Mouse (Mus musculus) right cerebral cortex, postnatal 10 days (tissue): ENCODE results near the gene Abhd17b.
"Not testable (repeated sequence)": the region's sequence is repeated elsewhere in the genome, so short reads cannot be mapped to it uniquely, and the experiment has no call there.

Source experiments
- DNase-seq, 2 experiments: peaks; one replicate each; pipeline ENCODE4 v3.0.0; 2021; ENCODE audit warnings: low spot score in 2 of 2

Abhd17b gene

GRCm38 (mm10) chr19:21652285-21653171 lies 457 bp upstream of the Abhd17b start, which contains the start of gene 1110059E24Rik:
1110059E24Rik (minus strand) TSS chr19:21652976.
- DNase-seq = peak; percentile 98

DNA sequence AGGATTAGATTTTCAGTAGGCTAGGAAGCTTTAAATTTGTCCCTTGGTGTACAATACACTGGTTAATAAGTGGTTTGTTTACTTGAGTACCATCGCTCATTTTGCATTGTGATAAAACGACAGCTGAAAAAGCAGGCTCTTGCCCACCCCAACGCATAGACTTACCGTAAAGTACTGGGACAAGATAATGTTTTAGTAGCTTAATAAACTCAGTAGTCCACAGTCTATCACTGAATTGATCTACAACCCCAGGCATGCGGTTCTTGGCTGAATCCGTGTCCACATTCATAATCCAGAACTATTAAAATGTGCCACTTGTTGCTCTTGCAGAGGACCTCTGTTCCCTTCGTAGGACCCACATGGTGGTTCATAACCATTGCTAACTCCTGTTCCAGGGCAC lies 1.8 kb downstream of the Abhd17b start:
- no peak for DNase-seq

- DNase-seq = no peak
Measured at GRCm38 (mm10) chr19:21660734-21661133, 7.7 kb downstream of the Abhd17b start.

DNA sequence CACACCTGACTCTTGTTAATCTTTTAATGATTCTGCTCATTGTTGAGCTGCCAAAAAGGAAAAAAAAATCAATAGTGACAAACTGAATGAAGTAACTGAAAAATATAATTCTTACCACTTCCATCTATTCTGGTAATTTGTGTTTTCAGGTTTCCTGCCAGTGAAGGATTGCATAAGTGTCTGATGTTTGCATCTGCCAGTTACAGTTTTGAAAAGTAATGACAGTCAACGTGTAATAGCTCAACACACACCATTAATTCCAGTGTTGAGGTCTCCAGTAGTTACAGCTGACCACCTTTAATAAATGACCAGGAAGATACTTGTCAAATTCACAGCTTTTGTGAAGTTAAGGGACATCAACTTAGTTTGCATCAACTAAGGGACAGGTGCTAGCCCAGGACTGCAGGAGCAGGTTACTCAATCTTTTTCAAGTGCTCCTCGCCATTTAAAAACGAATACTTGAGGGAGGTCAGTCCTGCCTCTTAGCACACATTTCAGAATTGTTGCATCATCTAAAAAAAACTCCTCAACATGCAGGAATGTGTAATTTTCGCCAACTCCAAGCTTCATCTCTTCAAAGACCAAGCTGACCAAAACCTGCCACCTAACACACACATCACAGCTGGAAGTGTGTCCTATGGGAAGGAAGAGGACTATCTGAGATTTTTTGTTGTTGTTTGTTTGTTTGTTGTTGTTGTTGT lies 10.9 kb downstream of the Abhd17b start:
- no peak for DNase-seq

- no peak for DNase-seq
Measured at GRCm38 (mm10) chr19:21669650-21670049, 16.7 kb downstream of the Abhd17b start.

DNA sequence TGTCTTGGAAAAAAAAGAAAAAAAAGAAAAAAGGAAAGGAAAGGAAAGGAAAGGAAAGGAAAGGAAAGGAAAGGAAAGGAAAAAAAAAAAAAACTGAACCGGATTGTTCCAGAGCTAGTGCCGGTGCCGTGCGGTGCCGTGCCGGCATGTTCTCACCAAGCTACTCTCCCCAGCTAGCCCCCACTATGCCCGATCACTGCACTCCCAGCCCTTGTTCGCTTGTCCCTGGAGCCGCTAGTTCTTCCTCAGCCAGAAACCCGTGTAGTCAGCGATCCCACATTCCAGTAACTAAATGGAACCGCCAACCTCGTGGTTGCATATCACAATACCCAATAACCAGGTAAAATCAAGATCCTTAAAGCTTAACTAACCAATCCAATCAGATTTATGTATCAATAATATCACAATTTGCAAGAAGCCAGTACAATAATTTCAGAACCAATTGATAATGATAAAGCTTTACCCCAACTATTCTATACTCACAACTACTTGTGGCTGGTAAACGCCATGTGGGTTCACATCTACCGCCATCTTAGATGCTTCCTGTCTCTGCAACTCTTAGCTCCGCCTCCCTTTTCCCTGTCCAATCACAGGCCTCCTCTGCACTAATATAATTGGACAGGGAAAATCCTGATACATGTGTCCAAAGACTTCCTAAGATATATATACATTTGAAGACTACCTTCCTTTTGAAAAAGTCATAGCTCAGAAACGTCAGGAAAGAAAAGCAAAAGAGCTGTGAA lies 21.5 kb downstream of the Abhd17b start:
- no peak for DNase-seq

DNA sequence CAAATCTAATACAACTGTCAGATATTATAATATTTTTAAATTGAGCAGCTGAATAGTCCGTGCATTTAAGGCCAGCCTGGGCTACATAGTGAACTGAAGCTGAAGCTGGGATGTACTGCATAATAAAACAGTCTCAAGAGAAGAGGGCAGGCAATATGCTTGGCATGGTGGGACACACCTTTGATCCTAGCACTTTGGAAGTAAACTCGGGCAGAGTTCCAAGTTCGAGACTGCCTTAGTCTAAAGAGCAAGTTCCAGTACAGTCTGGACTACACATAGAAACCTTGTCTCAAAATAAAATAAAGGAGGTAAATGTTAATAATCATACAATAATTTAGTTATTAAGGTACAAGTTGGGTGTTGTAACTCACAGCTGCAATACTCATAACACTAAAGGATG lies 27.1 kb downstream of the Abhd17b start:
- DNase-seq = no peak

DNA sequence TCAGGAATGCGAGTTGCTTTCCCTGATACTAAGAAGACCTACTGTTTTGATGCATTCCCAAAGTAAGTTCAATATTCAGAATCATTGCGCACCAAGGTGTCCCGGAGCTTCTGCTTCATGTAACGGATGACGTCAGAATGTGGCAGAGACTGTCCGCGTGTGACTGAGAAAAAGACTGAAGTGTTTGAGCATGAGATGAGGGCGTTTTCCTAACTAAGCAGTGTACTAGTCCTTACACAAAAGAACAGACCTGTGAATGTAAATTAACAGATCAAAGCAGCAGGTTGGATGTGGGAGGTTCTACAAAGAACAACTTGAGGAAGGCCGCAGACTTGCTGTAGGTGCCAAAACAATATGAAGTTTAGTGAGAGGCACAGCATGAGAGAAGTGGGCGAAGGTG lies 28.0 kb downstream of the Abhd17b start:
- no peak for DNase-seq

GRCm38 (mm10) chr19:21713260-21714031 lies 60.5 kb downstream of the Abhd17b start:
- peak; percentile 41 to 49 for DNase-seq

DNA sequence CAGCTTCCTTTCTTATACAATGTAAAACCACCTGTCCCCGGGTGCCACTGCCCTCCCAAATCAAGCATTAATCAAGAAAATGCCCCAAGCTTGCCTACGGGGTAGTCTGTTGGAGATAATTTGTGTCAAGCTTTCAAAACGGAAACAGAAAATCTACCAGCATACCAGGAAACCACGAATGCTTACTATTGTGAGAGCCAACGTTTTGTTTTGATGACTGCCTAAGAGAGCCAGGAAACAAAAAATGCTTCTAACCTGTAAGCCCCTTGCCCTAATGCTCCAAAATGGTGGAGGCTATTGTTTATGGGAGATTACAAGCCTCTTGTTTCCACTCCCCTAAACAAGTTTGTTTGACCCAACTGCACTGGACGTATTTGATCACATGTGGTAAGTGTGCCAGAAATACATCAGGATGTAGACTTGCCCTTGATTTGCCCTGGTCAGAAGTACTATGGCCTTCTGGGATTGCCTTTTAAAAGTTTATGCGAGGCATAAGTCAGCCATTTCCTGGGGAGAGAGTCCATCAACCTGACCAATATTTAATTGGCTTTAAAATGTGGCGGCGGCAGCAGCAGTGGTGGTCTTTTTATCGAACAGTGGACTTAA lies 61.4 kb downstream of the Abhd17b start:
- DNase-seq = no peak

GRCm38 (mm10) chr19:21715005-21715442 lies 62.0 kb downstream of the Abhd17b start:
- DNase-seq = no peak

DNA sequence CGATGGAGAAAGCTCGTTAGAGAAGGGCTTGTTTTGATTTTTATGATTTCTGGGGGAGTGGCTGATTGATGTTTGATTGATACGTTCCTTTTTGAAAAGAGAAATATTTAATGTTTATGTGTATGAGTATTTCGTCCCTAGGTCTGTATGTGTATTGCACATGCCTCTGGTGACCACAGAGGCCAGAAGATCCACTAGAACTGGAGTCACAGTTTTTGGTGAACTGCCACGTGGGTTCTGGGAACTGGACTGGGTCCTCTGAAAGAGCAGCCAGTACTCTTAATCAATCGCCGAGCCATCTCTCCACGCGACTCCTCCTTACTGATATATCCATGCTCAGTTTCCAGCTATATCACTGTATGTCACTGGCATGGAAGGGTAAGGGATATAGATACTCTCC lies 62.5 kb downstream of the Abhd17b start:
- DNase-seq = no peak

GRCm38 (mm10) chr19:21716456-21716855 lies 63.5 kb downstream of the Abhd17b start:
- peak in 1 of 2 experiments; percentile 40 for DNase-seq

DNA sequence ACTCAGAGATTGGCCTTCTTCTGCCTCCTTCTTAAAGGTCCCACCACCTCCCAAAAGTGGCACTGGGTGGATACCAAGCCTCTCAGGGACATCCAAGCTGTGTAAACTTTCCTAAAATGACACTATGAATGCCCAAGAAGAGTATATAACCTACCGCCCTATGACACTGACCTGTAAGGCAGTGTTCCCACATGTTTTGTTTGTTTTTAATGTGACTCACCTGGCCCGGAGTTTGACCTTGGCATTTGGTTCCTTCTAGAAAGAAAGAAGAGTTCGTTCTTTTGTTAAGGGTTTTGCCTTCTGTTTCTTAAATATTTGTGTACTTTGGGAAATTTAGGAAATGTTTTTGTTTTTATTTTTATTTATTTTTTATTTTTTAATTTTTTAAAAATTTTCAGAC lies 66.2 kb downstream of the Abhd17b start:
- no peak for DNase-seq

DNA sequence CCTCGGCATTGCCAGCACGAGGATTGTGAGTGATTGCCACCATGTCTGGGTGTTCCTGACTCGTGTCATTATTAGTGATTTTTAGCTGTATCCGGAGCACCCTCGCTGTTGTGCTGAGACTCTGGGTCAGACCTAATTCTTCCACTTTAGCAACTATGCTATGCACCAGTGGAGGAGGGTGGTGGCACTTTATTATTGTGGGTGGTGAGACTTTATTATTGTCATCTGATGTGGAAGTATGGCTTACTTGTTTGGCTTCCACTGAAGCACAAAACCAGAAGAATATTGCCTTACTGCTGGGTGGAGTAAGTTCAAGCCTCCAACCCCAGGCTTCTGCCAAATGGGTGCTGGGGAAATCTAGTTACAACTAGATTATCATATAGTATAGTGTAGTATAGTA lies 68.0 kb downstream of the Abhd17b start:
- DNase-seq = no peak

DNA sequence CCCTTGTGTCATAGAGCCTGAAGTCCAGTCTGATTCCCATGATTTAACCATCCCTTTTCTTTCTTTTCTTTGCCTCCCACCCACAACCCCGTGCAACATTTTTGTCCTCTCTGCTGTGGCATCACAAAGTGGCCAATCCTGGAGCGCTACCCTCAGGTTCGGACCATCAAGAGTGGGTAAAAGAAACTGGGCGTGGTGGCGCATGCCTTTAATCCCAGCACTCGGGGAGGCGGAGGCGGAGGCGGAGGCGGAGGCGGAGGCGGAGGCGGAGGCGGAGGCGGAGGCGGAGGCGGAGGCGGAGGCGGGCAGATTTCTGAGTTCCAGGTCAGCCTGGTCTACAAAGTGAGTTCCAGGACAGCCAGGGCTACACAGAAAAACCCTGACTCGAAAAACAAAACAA lies 70.3 kb downstream of the Abhd17b start:
- not testable (repeated sequence) for DNase-seq

GRCm38 (mm10) chr19:21723911-21724655 lies 71.1 kb downstream of the Abhd17b start:
- peak; percentile 82 to 88 for DNase-seq

DNA sequence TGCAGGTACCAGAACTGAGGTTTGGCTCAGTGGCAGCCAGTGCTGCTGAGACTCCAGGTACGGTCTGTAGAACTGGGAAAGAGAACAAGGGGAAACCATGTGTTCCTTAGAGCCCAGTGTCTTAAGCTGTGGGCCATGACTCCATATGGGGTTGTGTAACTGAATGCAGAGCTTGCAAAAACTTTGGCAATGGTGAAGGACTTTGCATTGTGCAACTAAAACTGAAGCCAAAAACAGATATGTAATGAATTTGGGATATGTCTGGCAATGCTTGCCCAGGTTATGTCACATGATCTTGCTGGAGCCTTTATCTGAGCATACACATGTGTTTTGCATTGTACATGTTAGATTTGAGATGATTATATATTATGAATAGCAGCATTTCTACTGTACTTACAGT lies 72.2 kb downstream of the Abhd17b start:
- no peak for DNase-seq

- no peak for DNase-seq
Measured at GRCm38 (mm10) chr19:21727081-21727480, 74.1 kb downstream of the Abhd17b start.

GRCm38 (mm10) chr19:21728342-21728741 lies 75.4 kb downstream of the Abhd17b start:
- no peak for DNase-seq
